Mouse (Mus musculus): ENCODE results near the gene Ralgps2.

DNA sequence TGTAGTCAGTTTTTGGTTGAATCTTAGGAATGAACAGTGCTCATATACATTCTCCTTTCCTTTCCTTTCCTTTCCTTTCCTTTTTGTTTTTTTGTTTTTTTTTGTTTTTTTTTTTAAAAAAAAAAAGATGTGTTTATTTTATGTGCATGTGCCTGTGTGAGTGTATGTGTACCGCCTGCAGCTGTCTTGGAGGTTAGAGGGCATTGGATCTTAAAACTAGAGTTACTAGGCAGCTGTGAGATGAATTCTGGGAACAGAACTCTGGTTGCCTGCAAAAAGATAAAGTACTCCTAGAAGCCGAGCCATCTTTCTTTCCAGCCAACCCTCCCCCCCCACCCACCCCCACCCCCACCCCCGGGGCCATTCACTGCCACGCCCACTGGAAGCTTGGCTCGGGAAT, 10.9 kb upstream of the Ralgps2 start:
- TF ChIP-seq CTCF (IDR thresholded peaks at IDR 0.05; ENCODE audit: low read depth, low read length) = no peak
- TF ChIP-seq POLR2A (IDR thresholded peaks at IDR 0.05; ENCODE audit: insufficient read depth, low read length) = no peak

Measured in ES-Bruce4 (cell line).